ENCODE assay signal across 9 mouse cellular contexts in the genomic region with DNA sequence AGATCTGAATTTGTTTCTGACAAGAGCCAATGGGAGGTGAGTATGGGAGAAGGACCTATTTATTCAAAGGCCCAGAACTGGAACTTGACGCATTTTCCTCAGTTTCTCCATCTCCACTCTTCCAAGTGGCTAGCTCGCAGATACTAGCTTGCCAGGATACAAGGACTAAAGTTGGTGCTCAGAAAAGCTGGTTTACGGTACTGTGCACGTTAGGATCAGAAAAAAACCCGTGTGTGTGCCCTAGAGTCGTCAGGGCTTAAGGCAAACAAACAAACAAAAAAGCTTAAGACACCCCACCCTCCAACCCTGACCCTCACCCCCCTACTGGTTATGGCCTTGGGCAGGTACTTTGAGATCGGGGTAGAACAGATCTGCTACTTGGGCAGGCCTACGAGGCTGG. TPM values are rescaled to one million over a fixed set of nuclear protein-coding genes. Genes with fewer than 3 reads are reported as not detected.
DNase-seq lines count a peak whose midpoint lies in the region; ATAC-seq and TF ChIP-seq lines count a peak whose summit lies in the region.
"Had no signal": no experiment of that assay in that cellular context is flagged by ENCODE, and none has a peak within 500 bp of the region (broad histone marks: within the 10 kb centered on the region; RNA-seq: fewer than 3 reads in every experiment).

No protein-coding gene starts in this region.

- H3K27ac ChIP-seq in hindbrain, embryonic 13.5 days, result no peak overlapping the region
- H3K27ac ChIP-seq in hindbrain, embryonic 12.5 days, result no peak overlapping the region
- no peak overlapping the region for H3K27ac ChIP-seq in layer of hippocampus, adult 2 months

- no peaks in the 10 kb centered on the region for H3K9me3 ChIP-seq in hindbrain, embryonic 13.5 days
- H3K9me3 ChIP-seq in hindbrain, embryonic 12.5 days (replicated peaks), result no peaks in the 10 kb centered on the region

- peaks cover 24% of the 10 kb centered on the region for H3K4me1 ChIP-seq in hindbrain, embryonic 13.5 days (replicated peaks)
- peaks cover 18% of the 10 kb centered on the region for H3K4me1 ChIP-seq in hindbrain, embryonic 12.5 days

- no peak overlapping the region for H3K4me2 ChIP-seq in hindbrain, embryonic 13.5 days
- H3K4me2 ChIP-seq in hindbrain, embryonic 12.5 days (replicated peaks), result no peak overlapping the region

- H3K27me3 ChIP-seq in hindbrain, embryonic 13.5 days, result peaks cover 18% of the 10 kb centered on the region
- peaks cover 25% of the 10 kb centered on the region for H3K27me3 ChIP-seq in hindbrain, embryonic 12.5 days
- H3K27me3 ChIP-seq: Patski had no signal

- peak; percentile 7 for DNase-seq in CD4-positive, CD25-positive, alpha-beta regulatory T cell, adult 2 months (ENCODE audit: low read depth, low spot score)
- DNase-seq in testis, postnatal 10 days (ENCODE audit: low spot score), result peak; percentile 23
- no peak for DNase-seq in testis, postnatal 14 days (ENCODE audit: low spot score)
- no peak for DNase-seq in gastrocnemius, postnatal 4 days (ENCODE audit: low spot score in 2 of 2)
- no peak for DNase-seq in layer of hippocampus, adult 2 months (ENCODE audit: low spot score in 2 of 2)

- no peaks in the 10 kb centered on the region for H3K36me3 ChIP-seq in hindbrain, embryonic 13.5 days
- no peaks in the 10 kb centered on the region for H3K36me3 ChIP-seq in hindbrain, embryonic 12.5 days

- TF ChIP-seq CTCF in layer of hippocampus, adult 2 months (conservative IDR thresholded peaks at IDR 0.05), result no peak

- no peak for ATAC-seq in CD4-positive, CD25-positive, alpha-beta regulatory T cell, adult 4 months
- ATAC-seq in hindbrain, embryonic 13.5 days (ENCODE audit: low FRiP score), result 0 out of 2 replicates have a peak, but pooled peaks have one; percentile 30
- ATAC-seq in hindbrain, embryonic 12.5 days (ENCODE audit: low FRiP score), result no peak

- H3K4me3 ChIP-seq in hindbrain, embryonic 13.5 days, result no peak overlapping the region
- no peak overlapping the region for H3K4me3 ChIP-seq in hindbrain, embryonic 12.5 days
- H3K4me3 ChIP-seq in layer of hippocampus, adult 2 months, result no peak overlapping the region

- 87% methylated on average over 8 of the region's 8 CpGs for WGBS in hindbrain, embryonic 13.5 days
- WGBS in hindbrain, embryonic 12.5 days, result 89% methylated on average over 8 of the region's 8 CpGs

- no peak overlapping the region for H3K9ac ChIP-seq in hindbrain, embryonic 13.5 days
- no peak overlapping the region for H3K9ac ChIP-seq in hindbrain, embryonic 12.5 days

RNA-seq across cellular contexts. Expression of a gene that starts 0.6 kb away (rescaled TPM):
- 10 to 100 TPM; 11.0 to 13.9 TPM for polyA plus RNA-seq in CD4-positive, CD25-positive, alpha-beta regulatory T cell, adult 4 months (2017; shearing (Covaris generic))
- polyA plus RNA-seq in hindbrain, embryonic 13.5 days (2015; fragmentation: Nextera tagmentation; extraction: Ambion mirVana), result 15.5 and 16.8 TPM in 2 replicates
- 17.1 and 19.8 TPM in 2 replicates for polyA plus RNA-seq in hindbrain, embryonic 12.5 days (2016; fragmentation: Nextera tagmentation; extraction: Ambion mirVana)
- total RNA-seq in gastrocnemius, postnatal 4 days (2021), result 10 to 100 TPM; 10.5 to 10.7 TPM
- total RNA-seq in layer of hippocampus, adult 2 months (2021), result 10 to 100 TPM; 12.7 to 14.3 TPM

RNA-seq across cellular contexts. Expression of a gene that starts 1.1 kb away (rescaled TPM):
- not detected for polyA plus RNA-seq in CD4-positive, CD25-positive, alpha-beta regulatory T cell, adult 4 months (2017; shearing (Covaris generic))
- 38.3 and 38.8 TPM in 2 replicates for polyA plus RNA-seq in hindbrain, embryonic 13.5 days (2015; fragmentation: Nextera tagmentation; extraction: Ambion mirVana)
- polyA plus RNA-seq in hindbrain, embryonic 12.5 days (2016; fragmentation: Nextera tagmentation; extraction: Ambion mirVana), result 13.4 and 18.6 TPM in 2 replicates
- 1 to 10 TPM; 5.1 to 6.1 TPM for total RNA-seq in gastrocnemius, postnatal 4 days (2021)
- 10 to 100 TPM; 48.8 to 56.0 TPM for total RNA-seq in layer of hippocampus, adult 2 months (2021)

RNA-seq across cellular contexts. Expression of a gene that starts 25.1 kb away (rescaled TPM):
- 100 to 1,000 TPM; 182 to 365 TPM for polyA plus RNA-seq in CD4-positive, CD25-positive, alpha-beta regulatory T cell, adult 4 months (2017; shearing (Covaris generic))
- polyA plus RNA-seq in hindbrain, embryonic 13.5 days (2015; fragmentation: Nextera tagmentation; extraction: Ambion mirVana), result 273 and 274 TPM in 2 replicates
- 303 and 327 TPM in 2 replicates for polyA plus RNA-seq in hindbrain, embryonic 12.5 days (2016; fragmentation: Nextera tagmentation; extraction: Ambion mirVana)
- total RNA-seq in gastrocnemius, postnatal 4 days (2021), result 10 to 100 TPM; 73.9 to 80.8 TPM
- total RNA-seq in layer of hippocampus, adult 2 months (2021), result 10 to 100 TPM; 89.4 to 91.4 TPM

RNA-seq across cellular contexts. Expression of a gene that starts 31.7 kb away (rescaled TPM):
- under 1 TPM; 0.58 to 0.90 TPM for polyA plus RNA-seq in CD4-positive, CD25-positive, alpha-beta regulatory T cell, adult 4 months (2017; shearing (Covaris generic))
- 2.6 and 2.8 TPM in 2 replicates for polyA plus RNA-seq in hindbrain, embryonic 13.5 days (2015; fragmentation: Nextera tagmentation; extraction: Ambion mirVana)
- 3.4 and 4.0 TPM in 2 replicates for polyA plus RNA-seq in hindbrain, embryonic 12.5 days (2016; fragmentation: Nextera tagmentation; extraction: Ambion mirVana)
- total RNA-seq in gastrocnemius, postnatal 4 days (2021), result 1 to 10 TPM in 1 of 2 experiments, under 1 TPM in 1; 0.65 to 1.3 TPM
- under 1 TPM; 0.59 to 1.00 TPM for total RNA-seq in layer of hippocampus, adult 2 months (2021)

Comparison
In these comparisons a context has a peak if more than half of its experiments do, and no peak if none do; other contexts are left out.
1. DNase-seq: peak in CD4-positive, CD25-positive, alpha-beta regulatory T cell, adult 2 months (single experiment) and testis, postnatal 10 days (single experiment); none in testis, postnatal 14 days (single experiment), gastrocnemius, postnatal 4 days (0 of 2) and layer of hippocampus, adult 2 months (0 of 2).
2. RNA of a gene that starts 1.1 kb away (polyA plus RNA-seq): 38.3 to 38.8 TPM in hindbrain, embryonic 13.5 days and 13.4 to 18.6 TPM in hindbrain, embryonic 12.5 days; not detected in CD4-positive, CD25-positive, alpha-beta regulatory T cell, adult 4 months; every median in the first group is over 10 times any median in the second.